In genomic region chr11:118104001-118104400, GRCm38 (mm10) we compare ENCODE assay signal across 9 mouse cellular contexts. TPM values are rescaled to one million over a fixed set of nuclear protein-coding genes. Genes with fewer than 3 reads are reported as not detected.
DNase-seq lines count a peak whose midpoint lies in the region; ATAC-seq and TF ChIP-seq lines count a peak whose summit lies in the region.
"Had no signal": no experiment of that assay in that cellular context is flagged by ENCODE, and none has a peak within 500 bp of the region (broad histone marks: within the 10 kb centered on the region; RNA-seq: fewer than 3 reads in every experiment).

No protein-coding gene starts in this region.

- H3K27me3 ChIP-seq in ES-Bruce4 (ENCODE audit: control insufficient read depth, insufficient read depth, low read length, poor library complexity, severe bottlenecking) = no peaks in the 10 kb centered on the region
- peaks cover 3% of the 10 kb centered on the region; the same call in 1 of the 2 replicates for H3K27me3 ChIP-seq in heart, embryonic 15.5 days
- no peaks in the 10 kb centered on the region for H3K27me3 ChIP-seq in liver, embryonic 14.5 days (ENCODE audit: control insufficient read depth, insufficient read depth, low read length)
- no peaks in the 10 kb centered on the region for H3K27me3 ChIP-seq in thymus, adult 2 months (ENCODE audit: control insufficient read depth, insufficient read depth, low read length)

- DNase-seq in brain, adult 2 months (ENCODE audit: low read depth, low spot score) = peak; percentile 94
- DNase-seq in kidney, postnatal 25 days = peak; percentile 85 to 93
- peak; percentile 48 to 55 (median 53) for DNase-seq in liver, embryonic 14.5 days (ENCODE audit: low read depth in 3 of 3, low spot score in 3 of 3)
- DNase-seq in ovary, postnatal 10 days (ENCODE audit: low spot score) = peak; percentile 49
- DNase-seq in thymus, adult 2 months = peak; percentile 86

- no peaks in the 10 kb centered on the region for H3K4me1 ChIP-seq in ES-Bruce4 (ENCODE audit: control insufficient read depth, insufficient read depth, low read length)
- no peaks in the 10 kb centered on the region for H3K4me1 ChIP-seq in embryonic fibroblast, embryonic 13.5 days (ENCODE audit: control insufficient read depth, insufficient read depth, low read length)
- peaks cover 21% of the 10 kb centered on the region for H3K4me1 ChIP-seq in heart, embryonic 15.5 days (replicated peaks)
- no peaks in the 10 kb centered on the region for H3K4me1 ChIP-seq in liver, embryonic 14.5 days (replicated peaks; ENCODE audit: control insufficient read depth in 2 of 2, insufficient read depth in 2 of 2, low read length in 1 of 2)
- peaks cover 9% of the 10 kb centered on the region for H3K4me1 ChIP-seq in thymus, adult 2 months (replicated peaks; ENCODE audit: control insufficient read depth, insufficient read depth, low read length)

- ATAC-seq in heart, embryonic 15.5 days (replicated peaks; ENCODE audit: insufficient number of reproducible peaks, insufficient read depth, low FRiP score, low read depth) = peak; percentile 41; the same call in 1 of the 2 replicates
- ATAC-seq in liver, embryonic 14.5 days (ENCODE audit: insufficient read depth) = 0 out of 2 replicates have a peak, but pooled peaks have one; percentile 37

- H3K9ac ChIP-seq in ES-Bruce4 (ENCODE audit: low read depth, poor library complexity, severe bottlenecking) = no peak overlapping the region
- H3K9ac ChIP-seq in heart, embryonic 15.5 days = no peak overlapping the region
- no peak overlapping the region for H3K9ac ChIP-seq in liver, embryonic 14.5 days (replicated peaks)

- WGBS in heart, embryonic 15.5 days = 7% methylated on average over 5 of the region's 5 CpGs
- 3% methylated on average over 5 of the region's 5 CpGs for whole genome bisulfite sequencing in liver, embryonic 14.5 days (ENCODE audit: insufficient replicate concordance)
- 1% methylated on average over 5 of the region's 5 CpGs for WGBS in thymus, adult 2 months

- no peaks in the 10 kb centered on the region for H3K9me3 ChIP-seq in ES-Bruce4 (replicated peaks; ENCODE audit: control insufficient read depth, insufficient read depth, low read length, poor library complexity, severe bottlenecking)
- H3K9me3 ChIP-seq in heart, embryonic 15.5 days (replicated peaks) = no peaks in the 10 kb centered on the region
- H3K9me3 ChIP-seq in liver, embryonic 14.5 days (ENCODE audit: control insufficient read depth, low read length) = no peaks in the 10 kb centered on the region

- TF ChIP-seq EP300 in ES-Bruce4 (IDR thresholded peaks at IDR 0.05; ENCODE audit: insufficient read depth, low read depth, low read length) = no peak
- TF ChIP-seq EP300 in liver, embryonic 14.5 days (IDR thresholded peaks at IDR 0.05; ENCODE audit: low read depth) = no peak

- no peaks in the 10 kb centered on the region for H3K36me3 ChIP-seq in ES-Bruce4 (ENCODE audit: control insufficient read depth, insufficient read depth, low read length, poor library complexity, severe bottlenecking)
- no peaks in the 10 kb centered on the region for H3K36me3 ChIP-seq in heart, embryonic 15.5 days
- no peaks in the 10 kb centered on the region for H3K36me3 ChIP-seq in liver, embryonic 14.5 days (replicated peaks; ENCODE audit: control insufficient read depth, insufficient read depth, low read depth)
- H3K36me3 ChIP-seq in thymus, adult 2 months (ENCODE audit: control insufficient read depth, insufficient read depth, low read length) = no peaks in the 10 kb centered on the region

- H3K4me2 ChIP-seq in heart, embryonic 15.5 days = no peak overlapping the region
- no peak overlapping the region for H3K4me2 ChIP-seq in liver, embryonic 14.5 days (ENCODE audit: low read depth)

- no peak for TF ChIP-seq POLR2A in ES-Bruce4 (IDR thresholded peaks at IDR 0.05; ENCODE audit: insufficient read depth, low read length)
- no peak for TF ChIP-seq POLR2A in embryonic fibroblast, embryonic 13.5 days (IDR thresholded peaks at IDR 0.05; ENCODE audit: low read depth, low read length)
- 0 out of 2 replicates have a peak, but pooled peaks have one; percentile 1 for TF ChIP-seq POLR2A in thymus, adult 2 months (IDR thresholded peaks at IDR 0.05; ENCODE audit: control insufficient read depth, extremely low read depth, insufficient read depth, low read length, poor library complexity)

- H3K4me3 ChIP-seq in ES-Bruce4 (ENCODE audit: low read depth, low read length) = no peak overlapping the region
- H3K4me3 ChIP-seq in embryonic fibroblast, embryonic 13.5 days (ENCODE audit: insufficient read depth, low read length) = no peak overlapping the region
- no peak overlapping the region for H3K4me3 ChIP-seq in heart, embryonic 15.5 days
- no peak overlapping the region for H3K4me3 ChIP-seq in liver, embryonic 14.5 days (ENCODE audit: insufficient read depth in 1 of 2, low read depth in 2 of 2, low read length in 2 of 2)
- H3K4me3 ChIP-seq in thymus, adult 2 months (ENCODE audit: control insufficient read depth, insufficient read depth, low read length) = no peak overlapping the region
- H3K4me3 ChIP-seq: myocyte had no signal

- TF ChIP-seq CTCF in ES-Bruce4 (IDR thresholded peaks at IDR 0.05; ENCODE audit: low read depth, low read length) = peak; percentile 100
- TF ChIP-seq CTCF in embryonic fibroblast, embryonic 13.5 days (IDR thresholded peaks at IDR 0.05; ENCODE audit: borderline replicate concordance, insufficient read depth, low read length) = peak; percentile 100
- peak; percentile 99 for TF ChIP-seq CTCF in liver, embryonic 14.5 days (IDR thresholded peaks at IDR 0.05; ENCODE audit: low read depth)
- peak; percentile 97 for TF ChIP-seq CTCF in thymus, adult 2 months (IDR thresholded peaks at IDR 0.05; ENCODE audit: borderline replicate concordance, control insufficient read depth, extremely low read depth, insufficient read depth, low read length, poor library complexity)

- H3K27ac ChIP-seq in ES-Bruce4 (ENCODE audit: insufficient read depth, low read length) = no peak overlapping the region
- no peak overlapping the region for H3K27ac ChIP-seq in embryonic fibroblast, embryonic 13.5 days (ENCODE audit: insufficient read depth, low read length)
- no peak overlapping the region for H3K27ac ChIP-seq in heart, embryonic 15.5 days
- H3K27ac ChIP-seq in liver, embryonic 14.5 days = no peak overlapping the region
- H3K27ac ChIP-seq in thymus, adult 2 months (ENCODE audit: control insufficient read depth, insufficient read depth, low read length) = no peak overlapping the region

RNA-seq across cellular contexts. Expression of gene Dnah17, which starts 26.4 kb away (rescaled TPM):
- 0.49 and 0.59 TPM in 2 replicates for polyA plus RNA-seq in ES-Bruce4 (2011; ENCODE audit: insufficient read depth, insufficient read length, low read depth, missing spikeins)
- polyA plus RNA-seq in embryonic fibroblast, embryonic 13.5 days (2011; ENCODE audit: insufficient read length, low read depth, missing spikeins) = not detected in 2 replicates
- 0.06 and 0.15 TPM in 2 replicates for polyA plus RNA-seq in heart, embryonic 15.5 days (2015; fragmentation: Nextera tagmentation; extraction: Ambion mirVana)
- polyA plus RNA-seq in liver, embryonic 14.5 days (2012; rRNA removed) = 0.10 and 0.18 TPM in 2 replicates
- polyA plus RNA-seq in liver, embryonic 14.5 days (2014; fragmentation: Nextera tagmentation; extraction: Ambion mirVana) = 0.04 and 0.23 TPM in 2 replicates
- polyA plus RNA-seq in thymus, adult 2 months (2012; rRNA removed) = 1.8 and 2.3 TPM in 2 replicates
